Mouse (Mus musculus): Measurements from ENCODE around the gene Cep57.

DNA sequence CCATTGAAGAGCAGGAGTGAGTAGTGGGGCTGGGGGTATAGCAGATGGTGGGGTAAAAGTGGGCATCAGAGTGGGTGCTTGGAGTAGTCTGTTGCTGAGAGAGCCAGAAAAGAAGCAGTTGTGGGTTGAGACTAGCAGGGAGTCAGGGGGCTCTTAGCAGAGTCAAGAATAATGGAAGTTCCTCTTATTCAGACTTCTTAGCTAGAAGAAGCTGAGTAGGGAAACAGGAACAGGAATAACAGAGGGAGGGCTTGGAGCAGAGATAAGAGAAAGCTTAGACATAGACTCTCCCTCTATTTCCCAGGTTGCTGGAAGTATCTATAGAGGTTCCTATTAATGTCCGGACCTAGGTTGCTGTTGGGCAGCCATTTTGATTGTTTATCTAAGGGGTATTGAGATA is 52.2 kb downstream of the Cep57 start:
- no peak for TF ChIP-seq CTCF (IDR thresholded peaks at IDR 0.05; ENCODE audit: borderline replicate concordance, extremely low read depth, insufficient read depth, insufficient read length)
- TF ChIP-seq POLR2A (IDR thresholded peaks at IDR 0.05; ENCODE audit: borderline replicate concordance, extremely low read depth, insufficient read depth, insufficient read length, poor library complexity, severe bottlenecking) = no peak

Measured in brain, embryonic 14.5 days (tissue).